Mouse (Mus musculus) bone marrow macrophage, adult 2 months (primary cell): Measurements from ENCODE around the gene Ybx2.

ENCODE experiments used
- CTCF ChIP-seq: IDR thresholded peaks from 2 replicates; pipeline ENCODE4 v1.5.1; 2012; ENCODE audit warnings: low read depth, mild to moderate bottlenecking, low read length, moderate library complexity
- POLR2A ChIP-seq: IDR thresholded peaks from 2 replicates; pipeline ENCODE4 v1.6.1; 2012; ENCODE audit warnings: mild to moderate bottlenecking, low read depth, low read length, borderline replicate concordance

DNA sequence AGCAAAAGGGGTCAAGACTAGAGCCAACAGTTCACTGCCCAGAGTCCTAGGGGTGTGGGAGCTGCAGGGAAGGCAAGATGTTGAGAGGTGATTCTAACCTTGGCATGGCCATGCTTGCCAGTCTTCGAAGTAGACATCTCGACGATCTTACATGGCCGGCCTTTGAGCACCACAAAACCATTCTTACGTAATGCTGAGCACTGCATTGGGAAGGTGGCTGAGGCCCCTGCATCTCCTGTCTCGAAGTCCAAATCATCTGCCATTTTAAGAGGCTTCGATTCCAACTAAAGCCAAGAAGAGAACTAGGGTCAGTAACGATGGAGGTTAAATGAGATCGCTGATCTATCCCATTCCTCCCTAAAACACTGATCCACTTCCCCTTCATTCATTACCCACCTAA is 16.5 kb upstream of the Ybx2 start:
- TF ChIP-seq CTCF: no peak
- no peak for TF ChIP-seq POLR2A
